Mouse (Mus musculus) heart, postnatal 4 days (tissue): ENCODE measurements around the gene Polr3c. TPM values are rescaled to one million over a fixed set of nuclear protein-coding genes. Genes with fewer than 3 reads are reported as not detected.
"Not testable (repeated sequence)": the region's sequence is repeated elsewhere in the genome, so short reads cannot be mapped to it uniquely, and the experiment has no call there.

Source experiments
- DNase-seq: peaks from one replicate; pipeline ENCODE4 v3.0.0; 2021
- total RNA-seq, 2 experiments: library from RNA; stranded (reverse); gene quantifications; 2 replicates each; pipeline ENCODE4 v1.2.3; 2021

Gene Polr3c
- 10 to 100 TPM; 26.1 to 27.3 TPM for total RNA-seq

GRCm38 (mm10) chr3:96727343-96727827 is at the start of gene Polr3c, which contains the start of gene Rnf115:
TSS of gene Polr3c (minus strand) at chr3:96727628.
TSS of gene Rnf115 (plus strand) at chr3:96727664.
- peak; percentile 97 for DNase-seq

DNA sequence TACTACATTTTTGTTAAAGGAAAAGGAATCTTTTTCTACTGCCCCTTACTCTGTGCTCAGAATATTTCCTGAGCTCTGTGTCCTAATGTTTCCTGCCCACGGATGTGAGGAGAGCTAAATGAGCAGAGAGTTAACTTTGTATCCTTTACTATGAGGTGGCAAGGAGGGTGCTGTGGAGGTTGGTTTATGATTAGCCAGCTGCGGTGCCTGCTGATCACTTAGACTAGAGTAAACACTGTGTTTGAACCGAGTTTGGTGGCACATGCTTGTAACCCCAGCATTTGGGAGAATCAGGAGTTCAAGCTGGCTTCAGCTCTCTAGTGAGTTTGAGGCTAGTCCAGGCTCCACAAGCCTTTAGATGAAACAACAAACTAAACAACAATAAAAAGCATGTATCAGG is 49.7 kb upstream of the Polr3c start:
- DNase-seq, result no peak

DNA sequence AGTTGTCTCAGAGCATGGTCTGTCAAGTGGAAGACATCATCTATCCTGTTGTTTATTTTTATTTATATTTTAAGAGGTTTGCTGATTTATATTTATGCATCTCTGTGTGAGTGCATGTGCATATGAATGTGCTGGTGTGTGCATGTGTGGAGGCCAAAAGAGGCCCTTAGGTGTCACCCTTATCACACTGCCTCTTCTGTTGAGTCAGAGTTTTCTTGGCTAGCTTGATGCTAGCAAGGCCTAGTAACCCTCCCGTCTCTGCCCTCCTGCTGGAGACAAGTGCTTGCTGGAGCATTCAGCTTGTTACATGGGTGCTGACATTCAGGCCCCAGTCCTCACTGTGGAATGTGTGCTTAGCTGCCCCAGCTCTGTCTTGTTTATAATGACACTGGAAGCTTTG is 45.5 kb upstream of the Polr3c start:
- no peak for DNase-seq

- DNase-seq, result no peak
These were observed 42.5 kb upstream of the Polr3c start for GRCm38 (mm10) chr3:96769971-96770370.

DNA sequence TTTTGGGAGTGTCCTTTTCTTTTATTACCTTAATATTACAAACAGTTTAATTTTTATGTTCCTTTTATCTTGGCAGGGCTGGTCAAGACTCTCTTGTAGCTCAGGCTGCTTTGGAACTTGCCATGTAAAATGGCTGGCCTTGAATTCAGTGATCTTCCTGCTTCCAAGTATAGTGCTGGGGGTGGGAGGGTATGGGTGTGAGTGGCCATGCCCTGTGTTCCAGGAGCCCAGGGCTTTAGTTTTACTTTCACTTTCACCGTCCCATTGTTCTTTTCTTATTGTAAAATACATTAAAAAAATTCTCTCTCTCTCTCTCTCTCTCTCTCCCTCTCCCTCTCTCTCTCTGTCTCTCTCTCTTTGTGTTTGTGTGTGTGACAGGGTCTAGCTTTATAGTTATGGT is 37.1 kb upstream of the Polr3c start:
- DNase-seq, result no peak

GRCm38 (mm10) chr3:96759695-96760094 is 32.3 kb upstream of the Polr3c start:
- no peak for DNase-seq

DNA sequence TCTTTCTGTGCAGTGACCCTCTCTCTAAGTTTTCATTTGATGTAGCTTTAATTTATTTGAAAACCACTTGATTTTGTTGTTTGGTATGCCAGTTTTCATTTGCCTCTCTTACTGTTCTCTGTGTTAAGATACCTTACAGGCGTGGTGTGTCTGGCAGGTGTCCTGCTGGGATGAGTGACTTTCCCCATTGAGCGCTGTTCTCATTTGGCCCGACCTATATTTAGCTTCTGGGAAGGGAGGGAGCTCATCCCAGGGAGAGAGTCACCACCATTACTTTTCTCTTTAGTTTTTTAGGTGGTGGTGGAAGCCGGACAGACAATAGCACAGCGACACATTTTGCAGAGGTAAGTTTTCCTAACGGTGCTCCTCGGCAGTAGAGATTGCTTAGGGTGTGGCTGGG is 30.3 kb upstream of the Polr3c start:
- peak; percentile 58 for DNase-seq

DNA sequence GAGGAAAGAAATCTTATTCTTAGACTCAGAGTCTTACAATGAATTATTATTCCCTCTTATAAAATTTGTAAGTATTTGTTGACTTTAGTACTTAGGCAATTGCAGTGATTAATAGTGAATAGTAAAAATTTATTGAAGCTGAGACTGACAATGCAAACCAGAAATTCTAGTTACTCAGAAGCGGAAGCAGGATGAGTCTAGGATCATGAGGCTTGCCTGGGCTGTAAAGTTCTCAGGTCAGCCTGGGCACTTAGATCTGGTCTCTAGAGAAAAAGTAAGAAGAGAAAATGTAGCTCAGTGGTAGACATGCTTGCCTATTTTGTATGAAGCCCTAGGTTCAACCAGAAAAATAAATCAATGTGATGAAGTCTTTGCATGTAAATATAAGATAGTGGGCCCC is 28.5 kb upstream of the Polr3c start:
- no peak for DNase-seq

GRCm38 (mm10) chr3:96746829-96747228 is 19.4 kb upstream of the Polr3c start:
- no peak for DNase-seq

GRCm38 (mm10) chr3:96744348-96744747 is 16.9 kb upstream of the Polr3c start:
- DNase-seq, result no peak

DNA sequence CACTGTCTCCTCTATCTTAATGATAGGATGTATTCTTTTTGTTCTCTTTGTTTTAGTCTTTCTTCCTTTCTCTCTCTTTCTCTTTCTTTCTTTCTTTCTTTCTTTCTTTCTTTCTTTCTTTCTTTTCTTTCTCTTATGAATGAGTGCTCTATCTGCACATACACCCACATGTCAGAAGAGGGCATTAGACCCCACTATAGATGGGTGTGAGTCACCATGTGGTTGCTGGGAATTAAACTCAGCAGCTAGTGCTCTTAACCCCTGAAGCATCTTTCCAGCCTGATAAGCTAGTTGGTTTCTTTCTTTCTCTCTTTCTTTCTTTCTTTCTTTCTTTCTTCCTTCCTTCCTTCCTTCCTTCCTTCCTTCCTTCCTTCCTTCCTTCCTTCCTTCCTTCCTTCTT is 12.9 kb upstream of the Polr3c start:
- DNase-seq, result not testable (repeated sequence)

DNA sequence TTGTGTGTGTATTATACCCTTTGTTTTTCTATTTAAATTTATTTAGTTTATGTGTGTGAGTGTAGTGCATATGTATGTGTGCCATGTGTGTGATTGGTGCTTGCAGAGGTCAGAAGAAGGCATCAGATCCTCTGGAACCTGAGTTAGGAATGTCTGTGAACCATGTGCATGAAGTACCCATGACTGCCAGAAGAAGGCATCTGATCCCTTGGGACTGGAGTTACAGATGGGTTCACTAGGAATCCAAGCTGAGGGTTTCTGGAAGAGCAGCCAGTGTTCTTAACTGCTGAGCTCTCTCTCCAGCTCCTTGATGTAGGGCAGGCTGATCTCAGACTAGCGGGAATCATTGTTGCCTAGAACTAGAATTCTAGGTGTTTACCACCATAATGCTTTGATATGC is 10.6 kb upstream of the Polr3c start:
- DNase-seq, result no peak

GRCm38 (mm10) chr3:96737013-96737740 is 9.7 kb upstream of the Polr3c start:
- DNase-seq, result no peak

GRCm38 (mm10) chr3:96735200-96735599 is 7.8 kb upstream of the Polr3c start:
- no peak for DNase-seq

DNA sequence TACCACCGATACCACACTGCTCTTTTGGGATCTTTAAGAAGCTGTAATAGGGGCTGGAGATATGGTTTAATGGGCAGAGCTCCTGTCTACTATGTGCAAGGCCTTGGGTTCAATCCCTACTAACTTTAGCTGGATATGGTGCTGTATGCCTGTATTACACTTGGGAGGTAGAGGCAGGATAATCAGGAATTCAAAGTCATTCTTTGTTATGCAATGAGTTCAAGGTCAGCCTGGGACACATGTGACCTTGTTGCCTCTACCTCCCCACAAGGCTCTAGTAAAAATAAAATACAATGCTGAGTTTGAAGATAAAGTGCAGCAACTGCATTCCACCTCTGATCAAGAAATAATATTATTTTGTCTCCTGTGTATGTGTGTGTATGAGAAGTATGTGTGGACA is 6.6 kb upstream of the Polr3c start:
- no peak for DNase-seq

- DNase-seq, result no peak
These were observed 3.4 kb upstream of the Polr3c start for GRCm38 (mm10) chr3:96730785-96731184.

GRCm38 (mm10) chr3:96729403-96729784 is 2.0 kb upstream of the Polr3c start:
- DNase-seq, result no peak

DNA sequence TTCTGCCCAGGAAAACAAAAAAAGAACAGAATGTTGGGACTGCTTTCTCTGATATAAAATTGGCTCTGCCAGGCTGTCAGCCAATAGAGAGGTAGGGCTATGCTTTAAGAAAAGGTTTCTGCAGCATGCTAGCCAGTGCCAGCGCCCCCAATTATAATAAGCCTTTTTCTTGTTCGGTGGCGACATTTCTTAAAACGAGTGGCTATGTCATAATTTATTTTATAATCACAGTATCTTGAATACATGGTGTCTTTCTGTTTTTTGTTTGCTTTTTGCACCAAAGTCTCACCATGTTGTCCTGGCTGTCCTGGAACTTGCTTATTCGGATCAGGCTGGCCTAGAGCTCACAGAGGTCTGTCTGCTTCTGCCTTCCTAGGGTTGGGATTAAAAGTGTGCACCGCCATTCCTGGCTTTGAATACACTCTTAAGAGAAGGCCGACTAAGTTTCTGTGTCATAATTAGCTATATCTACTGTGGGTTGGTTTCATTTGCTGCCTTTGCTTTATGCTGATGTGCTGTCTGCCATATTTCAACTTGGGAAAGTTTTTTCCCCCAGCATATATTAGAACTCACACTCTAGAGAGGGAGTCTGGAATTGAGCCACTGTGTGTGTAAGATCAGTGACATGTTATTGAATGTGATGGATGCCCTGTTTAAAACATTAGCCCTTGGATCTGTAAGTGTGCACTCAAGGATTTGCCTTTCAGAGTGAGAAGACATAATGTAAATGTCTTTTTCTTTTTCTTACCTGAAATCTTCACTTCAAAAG is 1.4 kb upstream of the Polr3c start:
- DNase-seq, result no peak

- no peak for DNase-seq
These were observed 603 bp upstream of the Polr3c start for GRCm38 (mm10) chr3:96727828-96728633.

- DNase-seq, result peak; percentile 52
These were observed 8.3 kb downstream of the Polr3c start for GRCm38 (mm10) chr3:96719173-96719572.

DNA sequence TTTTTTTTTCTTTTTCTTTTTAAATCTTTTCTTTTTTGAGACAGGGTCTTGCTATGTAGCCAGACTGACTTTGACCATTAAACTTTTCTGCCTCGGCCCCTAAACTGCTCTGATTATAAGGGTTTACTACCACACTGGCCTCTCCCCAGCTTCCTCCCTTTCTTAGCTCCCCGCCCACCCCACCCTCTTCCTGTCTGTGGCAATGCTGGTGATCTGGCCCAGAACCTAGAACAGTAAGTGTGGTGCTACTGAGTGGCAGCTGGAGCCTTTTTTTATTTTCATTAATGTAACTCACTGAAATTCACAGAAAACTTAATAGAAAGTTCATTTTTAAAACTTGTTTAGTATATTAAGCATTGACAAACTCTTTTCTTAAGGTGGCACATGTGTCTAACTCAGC is 11.6 kb downstream of the Polr3c start:
- DNase-seq, result no peak

DNA sequence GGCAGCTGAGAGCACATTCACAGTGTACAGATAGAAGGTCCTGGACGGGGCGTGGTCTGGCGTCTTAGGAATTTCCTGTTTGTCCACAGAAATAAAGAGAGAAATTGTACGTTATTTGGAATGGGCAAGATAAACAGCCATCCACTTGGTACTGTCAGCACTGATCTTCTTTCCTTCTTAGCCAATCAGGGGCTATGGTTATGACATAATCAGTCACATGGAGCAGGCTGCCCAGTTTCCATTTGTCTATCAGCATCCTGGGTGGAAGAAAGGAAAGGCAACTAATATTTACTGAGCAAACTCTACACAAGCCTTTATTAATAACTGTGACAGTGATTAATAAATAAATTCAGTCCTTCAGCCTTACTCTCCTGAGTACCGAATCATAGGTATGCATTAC is 13.1 kb downstream of the Polr3c start:
- DNase-seq, result no peak

DNA sequence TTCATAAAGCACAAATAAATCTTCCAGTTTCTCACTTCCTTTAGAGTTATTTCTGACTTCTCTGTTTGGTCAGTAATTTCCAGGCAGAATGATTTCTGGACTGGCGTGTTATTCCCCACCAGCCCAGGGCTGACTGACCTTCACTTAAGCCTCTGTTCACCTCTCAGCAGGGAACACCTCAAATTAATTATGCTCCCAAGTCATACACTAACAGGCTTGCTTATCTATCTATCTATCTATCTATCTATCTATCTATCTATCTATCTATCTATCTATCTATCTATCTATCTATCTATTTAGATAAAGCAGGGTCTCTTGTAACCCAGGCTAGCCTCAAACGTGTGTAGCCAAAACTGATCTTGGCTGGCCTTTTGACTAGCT is 18.8 kb downstream of the Polr3c start:
- no peak for DNase-seq
